Mouse (Mus musculus) kidney, postnatal 0 days (tissue): ENCODE measurements at regions not wholly inside any gene's neighbourhood (a gene's known extent, or its start where the extent isn't known, plus 50 kb on each side); places are given as distances from the start of the nearest gene placed in this dataset.
"Not testable (repeated sequence)": the region's sequence is repeated elsewhere in the genome, so short reads cannot be mapped to it uniquely, and the experiment has no call there.

Source experiments
- ATAC-seq: fragments of 200-750 bp; cut with Nextera tagmentation; replicated peaks from 2 replicates; pipeline ENCODE4 v1.8.0; 2017; ENCODE audit warnings: low read depth, moderate number of reproducible peaks, moderate TSS enrichment, moderate library complexity; ENCODE audit not compliant: low FRiP score
- DNase-seq: peaks from one replicate; pipeline ENCODE4 v3.0.0-alpha.2; 2016; ENCODE audit warnings: low spot score
- H3K27ac ChIP-seq: fragments of 300-500 bp; sonication (generic); 2 replicates; pipeline ENCODE4 v1.5.1; 2014; ENCODE audit warnings: mild to moderate bottlenecking
- H3K27me3 ChIP-seq: fragments of 300-500 bp; sonication (generic); 2 replicates; pipeline ENCODE4 v1.6.1; 2014; ENCODE audit warnings: low read length, mixed read lengths; ENCODE audit not compliant: insufficient read depth
- H3K36me3 ChIP-seq: fragments of 300-500 bp; sonication (generic); 2 replicates; pipeline ENCODE4 v1.6.1; 2014; ENCODE audit warnings: low read length, mixed read lengths; ENCODE audit not compliant: insufficient read depth
- H3K4me1 ChIP-seq: fragments of 300-500 bp; sonication (generic); replicated peaks from 2 replicates; pipeline ENCODE4 v1.6.1; 2014; ENCODE audit warnings: antibody characterized with exemption, low read length, mixed read lengths; ENCODE audit not compliant: insufficient read depth
- H3K4me2 ChIP-seq: fragments of 300-500 bp; sonication (generic); 2 replicates; pipeline ENCODE4 v1.6.1; 2014; ENCODE audit warnings: mild to moderate bottlenecking, low read length, moderate library complexity, mixed read lengths
- H3K4me3 ChIP-seq: fragments of 300-500 bp; sonication (generic); replicated peaks from 2 replicates; pipeline ENCODE4 v1.5.1; 2014; ENCODE audit warnings: low read depth, low read length
- H3K9ac ChIP-seq: fragments of 300-500 bp; sonication (generic); 2 replicates; pipeline ENCODE4 v1.6.1; 2014; ENCODE audit warnings: low read depth, low read length
- H3K9me3 ChIP-seq: fragments of 300-500 bp; sonication (generic); replicated peaks from 2 replicates; pipeline ENCODE4 v1.6.1; 2016; ENCODE audit warnings: low read length, inconsistent platforms, mixed read lengths
- CTCF ChIP-seq: IDR thresholded peaks from 2 replicates; pipeline ENCODE4 v1.5.1; 2016; ENCODE audit warnings: antibody characterized with exemption, low read depth, mild to moderate bottlenecking, moderate library complexity
- WGBS: fragments of 180-500 bp; shearing (Covaris S2); extraction: QIAGEN DNeasy Blood & Tissue Kit; methylation state at CpG from one replicate; pipeline ENCODE4 v1.1.7; 2014; 5-methylcytosine and 5-hydroxymethylcytosine counted together

- no peaks in the 10 kb centered on the region for H3K9me3 ChIP-seq
- H3K27ac ChIP-seq = no peak overlapping the region
- H3K4me2 ChIP-seq = no peak overlapping the region
- TF ChIP-seq CTCF = no peak
- ATAC-seq (no peak), DNase-seq (no peak)
- H3K9ac ChIP-seq = no peak overlapping the region
- H3K36me3 ChIP-seq = no peaks in the 10 kb centered on the region
- no peaks in the 10 kb centered on the region for H3K27me3 ChIP-seq
- H3K4me3 ChIP-seq = no peak overlapping the region
- peaks cover 14% of the 10 kb centered on the region; the same call in 1 of the 2 replicates for H3K4me1 ChIP-seq
- 66% methylated on average over 5 of the region's 5 CpGs for WGBS
These were observed 123.3 kb downstream of the Gm11077 start for GRCm38 (mm10) chr6:140852420-140852819.

GRCm38 (mm10) chr6:140853508-140853907 is 124.4 kb downstream of the Gm11077 start:
- TF ChIP-seq CTCF = peak; percentile 78
- no peaks in the 10 kb centered on the region for H3K9me3 ChIP-seq
- no peak overlapping the region for H3K4me2 ChIP-seq
- no peaks in the 10 kb centered on the region for H3K27me3 ChIP-seq
- ATAC-seq (no peak), DNase-seq (peak; percentile 89)
- no peaks in the 10 kb centered on the region for H3K36me3 ChIP-seq
- H3K27ac ChIP-seq = no peak overlapping the region
- no peak overlapping the region for H3K9ac ChIP-seq
- peaks cover 14% of the 10 kb centered on the region; the same call in 1 of the 2 replicates for H3K4me1 ChIP-seq
- H3K4me3 ChIP-seq = no peak overlapping the region
- 58% methylated on average over 5 of the region's 5 CpGs for WGBS

- TF ChIP-seq CTCF = no peak
- DNase-seq = no peak
- H3K9me3 ChIP-seq = no peaks in the 10 kb centered on the region
- no peak for ATAC-seq
- H3K27me3 ChIP-seq = no peaks in the 10 kb centered on the region
- WGBS = 84% methylated on average over 6 of the region's 6 CpGs
- no peak overlapping the region for H3K27ac ChIP-seq
- H3K4me1 ChIP-seq = peaks cover 14% of the 10 kb centered on the region; the same call in 1 of the 2 replicates
- no peak overlapping the region for H3K4me2 ChIP-seq
- H3K4me3 ChIP-seq = no peak overlapping the region
- H3K36me3 ChIP-seq = no peaks in the 10 kb centered on the region
- H3K9ac ChIP-seq = no peak overlapping the region
These were observed 125.6 kb downstream of the Gm11077 start for GRCm38 (mm10) chr6:140854691-140855090.

GRCm38 (mm10) chr6:140856468-140857117 is 127.5 kb downstream of the Gm11077 start:
- no peak for TF ChIP-seq CTCF
- Histone ChIP-seq H3K4me3 (peak overlapping the region; percentile 30), H3K9ac (peak overlapping the region; percentile 2; the same call in 1 of the 2 replicates), H3K27ac (peak overlapping the region; percentile 26), H3K4me2 (peak overlapping the region; percentile 53), H3K9me3 (no peaks in the 10 kb centered on the region), H3K4me1 (peaks cover 14% of the 10 kb centered on the region; the same call in 1 of the 2 replicates), H3K36me3 (no peaks in the 10 kb centered on the region), H3K27me3 (no peaks in the 10 kb centered on the region)
- ATAC-seq = peak; percentile 71
- 3% methylated on average over 14 of the region's 14 CpGs for WGBS
- DNase-seq = peak; percentile 83

GRCm38 (mm10) chr6:140857118-140857746 is 128.1 kb downstream of the Gm11077 start:
- TF ChIP-seq CTCF = no peak
- Histone ChIP-seq H3K9ac (peak overlapping the region; percentile 2; the same call in 1 of the 2 replicates), H3K4me2 (peak overlapping the region; percentile 53), H3K36me3 (no peaks in the 10 kb centered on the region), H3K27me3 (no peaks in the 10 kb centered on the region), H3K4me3 (peak overlapping the region; percentile 30), H3K27ac (peak overlapping the region; percentile 26), H3K9me3 (no peaks in the 10 kb centered on the region), H3K4me1 (peaks cover 14% of the 10 kb centered on the region; the same call in 1 of the 2 replicates)
- WGBS = 11% methylated on average over 18 of the region's 18 CpGs
- DNase-seq (peak; percentile 83), ATAC-seq (peak; percentile 53; the same call in 1 of the 2 replicates)

GRCm38 (mm10) chr6:140869523-140869922 is 140.4 kb downstream of the Gm11077 start:
- not testable (repeated sequence) for H3K27ac ChIP-seq, ATAC-seq, DNase-seq, H3K9ac ChIP-seq, H3K4me1 ChIP-seq, H3K4me2 ChIP-seq, H3K4me3 ChIP-seq, H3K27me3 ChIP-seq, H3K36me3 ChIP-seq, H3K9me3 ChIP-seq
- 95% methylated on average over 7 of the region's 16 CpGs for whole genome bisulfite sequencing
